ENCODE assay signal across 26 mouse cellular contexts in the genomic region with DNA sequence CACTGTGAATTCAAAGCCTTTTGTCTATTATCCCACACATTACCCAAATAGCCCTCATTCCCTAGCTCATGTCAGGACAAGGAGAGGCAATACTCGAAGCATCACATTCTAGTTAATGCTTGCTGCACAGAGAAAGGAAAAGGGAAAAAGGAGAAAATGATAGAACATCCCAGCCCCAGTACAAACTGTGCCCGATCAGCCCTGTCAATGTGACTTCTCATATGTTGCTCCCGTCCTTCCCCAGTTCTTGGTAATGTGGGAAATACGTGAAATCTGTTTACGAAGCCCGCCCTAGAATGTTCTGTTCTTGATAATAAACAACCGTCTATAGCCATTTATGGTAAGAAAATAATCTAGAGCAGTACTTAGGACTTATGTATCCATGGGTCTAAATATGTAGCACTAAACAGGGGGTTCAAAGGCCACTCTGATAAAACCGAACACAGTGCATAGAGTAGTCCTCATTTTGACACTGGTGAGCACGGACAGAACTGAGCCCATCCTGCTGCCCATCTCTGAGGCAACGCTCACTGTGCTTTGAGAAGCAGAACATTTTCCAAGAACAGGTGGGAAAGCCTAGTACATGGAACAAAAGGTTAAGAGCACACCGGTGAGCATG. TPM values are rescaled to one million over a fixed set of nuclear protein-coding genes. Genes with fewer than 3 reads are reported as not detected.
"Had no signal": no experiment of that assay in that cellular context is flagged by ENCODE, and none has a peak within 500 bp of the region (broad histone marks: within the 10 kb centered on the region; RNA-seq: fewer than 3 reads in every experiment).

No protein-coding gene starts in this region.

- H3K27me3 ChIP-seq: liver, embryonic 13.5 days; liver, embryonic 15.5 days; midbrain, embryonic 13.5 days; neural tube, embryonic 13.5 days; neural tube, embryonic 15.5 days had no signal

- DNase-seq: liver, embryonic 13.5 days; lung, adult 18-20 months; lung, embryonic 14.5 days; lung, postnatal 14 days; lung, postnatal 4 days; retina, postnatal 1 day; right cerebral cortex, adult 18-20 months; right cerebral cortex, postnatal 25 days; right cerebral cortex, postnatal 4 days; spleen, adult 18-20 months; thymus, adult 18-20 months; thymus, postnatal 14 days; thymus, postnatal 36 days had no signal

- H3K4me3 ChIP-seq: liver, embryonic 13.5 days; liver, embryonic 15.5 days; midbrain, embryonic 10.5 days; midbrain, embryonic 13.5 days; myocyte; neural tube, embryonic 13.5 days; neural tube, embryonic 15.5 days had no signal

- H3K4me1 ChIP-seq: liver, embryonic 13.5 days; liver, embryonic 15.5 days; neural tube, embryonic 13.5 days; neural tube, embryonic 15.5 days had no signal

- H3K9me3 ChIP-seq: liver, embryonic 13.5 days; liver, embryonic 15.5 days; midbrain, embryonic 10.5 days; midbrain, embryonic 13.5 days; neural tube, embryonic 13.5 days; neural tube, embryonic 15.5 days had no signal

- ATAC-seq: midbrain, embryonic 13.5 days; midbrain, embryonic 16.5 days had no signal

- H3K9ac ChIP-seq: liver, embryonic 13.5 days; liver, embryonic 15.5 days; lung, embryonic 14.5 days; midbrain, embryonic 13.5 days; neural tube, embryonic 13.5 days; neural tube, embryonic 15.5 days had no signal

- H3K27ac ChIP-seq: liver, embryonic 13.5 days; liver, embryonic 15.5 days; midbrain, embryonic 10.5 days; midbrain, embryonic 13.5 days; neural tube, embryonic 13.5 days; neural tube, embryonic 15.5 days had no signal

- H3K4me2 ChIP-seq: liver, embryonic 13.5 days; liver, embryonic 15.5 days; lung, embryonic 14.5 days; midbrain, embryonic 13.5 days; neural tube, embryonic 13.5 days; neural tube, embryonic 15.5 days had no signal

RNA-seq across cellular contexts. Expression of a gene that starts 53.0 kb away (rescaled TPM):
- total RNA-seq: megakaryocyte, adult 5-6 weeks; megakaryocyte-erythroid progenitor cell, adult 5-6 weeks had no signal
- polyA plus RNA-seq: liver, embryonic 13.5 days; liver, embryonic 15.5 days; lung, embryonic 14.5 days; lung, embryonic 16.5 days; myocyte; small intestine, adult 2 months; stomach, embryonic 14.5 days; stomach, embryonic 16.5 days had no signal
